Mouse (Mus musculus) forebrain, postnatal 0 days (tissue): ENCODE measurements at regions not wholly inside any gene's neighbourhood (a gene's known extent, or its start where the extent isn't known, plus 50 kb on each side); places are given as distances from the start of the nearest gene placed in this dataset.

ENCODE experiments used
- ATAC-seq: fragments of 200-750 bp; cut with Nextera tagmentation; 2 replicates; pipeline ENCODE4 v1.8.0; 2017; ENCODE audit warnings: mild to moderate bottlenecking, moderate library complexity
- DNase-seq: peaks from one replicate; pipeline ENCODE4 v3.0.0-alpha.2; 2015
- H3K27ac ChIP-seq: fragments of 300-500 bp; sonication (generic); 2 replicates; pipeline ENCODE4 v1.5.1; 2014; ENCODE audit warnings: low read depth, mild to moderate bottlenecking, antibody characterized with exemption, low read length, moderate library complexity, mixed read lengths
- H3K27me3 ChIP-seq: fragments of 300-500 bp; sonication (generic); 2 replicates; pipeline ENCODE4 v1.6.1; 2014; ENCODE audit warnings: mild to moderate bottlenecking, low read length, mixed read lengths; ENCODE audit not compliant: insufficient read depth
- H3K36me3 ChIP-seq: fragments of 300-500 bp; sonication (generic); 2 replicates; pipeline ENCODE4 v1.6.1; 2014; ENCODE audit warnings: mild to moderate bottlenecking, moderate library complexity; ENCODE audit not compliant: insufficient read depth
- H3K4me1 ChIP-seq: fragments of 300-500 bp; sonication (generic); 2 replicates; pipeline ENCODE4 v1.6.1; 2014; ENCODE audit warnings: antibody characterized with exemption; ENCODE audit not compliant: insufficient read depth
- H3K4me2 ChIP-seq: fragments of 300-500 bp; sonication (generic); 2 replicates; pipeline ENCODE4 v1.6.1; 2014; ENCODE audit warnings: low read depth, mild to moderate bottlenecking, moderate library complexity
- H3K4me3 ChIP-seq: fragments of 300-500 bp; sonication (generic); 2 replicates; pipeline ENCODE4 v1.5.1; 2014; ENCODE audit warnings: low read depth, low read length, mixed read lengths
- H3K9ac ChIP-seq: fragments of 300-500 bp; sonication (generic); 2 replicates; pipeline ENCODE4 v1.6.1; 2014; ENCODE audit warnings: mild to moderate bottlenecking
- H3K9me3 ChIP-seq: fragments of 300-500 bp; sonication (generic); 2 replicates; pipeline ENCODE4 v1.6.1; 2016; ENCODE audit warnings: low read length
- CTCF ChIP-seq: sonication (generic); IDR thresholded peaks from 2 replicates; pipeline ENCODE4 v1.5.1; 2016; ENCODE audit warnings: antibody characterized with exemption, control low read depth, low read depth
- WGBS: fragments of 180-500 bp; shearing (Covaris S2); extraction: QIAGEN DNeasy Blood & Tissue Kit; methylation state at CpG from one replicate; pipeline ENCODE4 v1.1.7; 2014; 5-methylcytosine and 5-hydroxymethylcytosine counted together

DNA sequence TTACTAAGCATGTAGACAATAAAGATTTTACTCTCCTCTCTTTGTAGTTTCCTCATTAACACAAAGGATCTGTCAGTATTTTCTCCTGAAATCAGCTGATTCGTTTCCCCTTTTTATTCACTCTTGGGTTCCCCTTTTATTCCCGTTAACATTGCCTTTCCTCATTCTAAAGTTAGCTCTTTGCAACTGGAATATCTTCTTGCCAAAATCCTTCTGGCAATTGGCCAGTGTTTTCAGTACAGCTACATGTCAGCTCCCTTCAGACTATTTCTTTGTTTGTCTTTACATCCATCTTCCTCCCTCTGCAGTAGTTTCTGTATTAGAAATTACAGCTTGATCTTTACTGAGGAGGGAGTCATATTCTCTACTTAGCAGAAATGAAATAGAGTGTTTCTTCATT, 51.4 kb upstream of the Nova1 start:
- DNase-seq (peak; percentile 59), ATAC-seq (peak; percentile 43; the same call in 1 of the 2 replicates)
- H3K9me3 ChIP-seq, result no peaks in the 10 kb centered on the region
- no peak overlapping the region for H3K4me3 ChIP-seq
- H3K27ac ChIP-seq, result no peak overlapping the region
- 6% methylated on average over 2 of the region's 2 CpGs for WGBS
- no peaks in the 10 kb centered on the region for H3K27me3 ChIP-seq
- no peak overlapping the region for H3K4me2 ChIP-seq
- no peak overlapping the region for H3K9ac ChIP-seq
- no peaks in the 10 kb centered on the region for H3K4me1 ChIP-seq
- no peak for TF ChIP-seq CTCF
- H3K36me3 ChIP-seq, result no peaks in the 10 kb centered on the region
